Mouse (Mus musculus) liver, embryonic 14.5 days (tissue): ENCODE results near the gene Brsk1.

Experiments
- CTCF ChIP-seq: IDR thresholded peaks from 2 replicates; pipeline ENCODE4 v1.5.1; 2016; ENCODE audit warnings: antibody characterized with exemption, low read depth, control low read depth
- EP300 ChIP-seq: IDR thresholded peaks from 2 replicates; pipeline ENCODE4 v1.6.1; 2016; ENCODE audit warnings: antibody characterized with exemption, low read depth

GRCm38 (mm10) chr7:4702334-4702733 is 11.9 kb downstream of the Brsk1 start:
- TF ChIP-seq CTCF (no peak), EP300 (no peak)
